Mouse (Mus musculus) spleen, adult 2 months (tissue): ENCODE data around the gene Ntrk2.

Experiments used
- CTCF ChIP-seq: fragments of 200-500 bp; IDR thresholded peaks from 2 replicates; pipeline ENCODE4 v1.5.1; 2011; ENCODE audit warnings: mild to moderate bottlenecking, inconsistent platforms; ENCODE audit not compliant: insufficient read depth, insufficient read length, insufficient replicate concordance; ENCODE audit errors: extremely low read depth
- POLR2A ChIP-seq: fragments of 200-500 bp; IDR thresholded peaks from 2 replicates; pipeline ENCODE4 v1.6.1; 2011; ENCODE audit warnings: low read depth, low read length, inconsistent platforms

GRCm38 (mm10) chr13:58954331-58954730 is 148.0 kb downstream of the Ntrk2 start:
- no peak for TF ChIP-seq POLR2A
- no peak for TF ChIP-seq CTCF
